Mouse (Mus musculus) c-Kit-positive CD71-positive TER-119-positive erythroid progenitor cells, embryonic 14.5 days (primary cell): ENCODE data around the gene Arhgef10l.

Source experiments
- DNase-seq: peaks from one replicate; pipeline ENCODE4 v3.0.0-alpha.2; 2013; ENCODE audit warnings: low spot score

Arhgef10l gene

DNA sequence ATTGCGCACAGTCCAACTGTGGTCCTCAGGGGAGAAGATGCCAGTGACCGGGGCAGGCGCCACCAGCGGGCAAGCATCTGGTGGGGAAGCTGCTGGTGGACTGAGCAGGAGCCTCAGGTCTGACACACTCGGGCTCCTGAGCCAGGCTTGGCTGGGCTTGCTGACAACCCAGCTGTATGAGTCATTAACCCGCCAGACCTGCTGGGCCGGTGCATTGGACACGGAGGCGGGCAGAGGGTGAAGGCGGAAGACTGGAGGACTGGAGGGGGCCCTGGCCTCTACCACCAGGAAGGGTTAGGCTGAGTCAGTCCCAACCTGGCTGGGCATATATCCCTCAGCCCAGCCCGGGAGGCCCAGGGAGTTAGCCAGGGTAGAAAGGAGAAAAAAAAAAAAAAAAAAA lies at the start of gene Arhgef10l:
Gene Arhgef10l, minus strand, starts transcription at position 253 of the 400 bp plus-strand sequence.
- no peak for DNase-seq

DNA sequence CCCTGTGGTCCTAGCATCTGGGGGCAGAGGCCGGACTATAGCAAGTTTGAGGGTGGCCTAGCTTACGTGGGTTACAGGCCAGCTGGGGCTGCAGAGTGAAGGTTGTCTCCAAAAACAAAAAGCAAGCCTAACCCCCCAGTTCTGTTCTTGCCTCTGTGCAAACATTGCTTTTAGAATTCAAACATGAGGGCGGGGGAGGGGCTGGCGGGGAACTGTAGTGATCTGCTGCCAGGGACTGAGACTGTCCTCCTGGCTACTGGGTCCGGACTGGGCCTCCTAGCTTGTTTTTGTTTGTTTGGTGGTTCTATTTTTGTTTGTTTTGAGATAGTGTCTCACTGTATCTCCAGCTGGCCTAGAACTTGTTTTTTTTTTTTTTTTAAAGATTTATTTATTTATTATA lies 48.8 kb upstream of the Arhgef10l start:
- DNase-seq, result no peak

DNA sequence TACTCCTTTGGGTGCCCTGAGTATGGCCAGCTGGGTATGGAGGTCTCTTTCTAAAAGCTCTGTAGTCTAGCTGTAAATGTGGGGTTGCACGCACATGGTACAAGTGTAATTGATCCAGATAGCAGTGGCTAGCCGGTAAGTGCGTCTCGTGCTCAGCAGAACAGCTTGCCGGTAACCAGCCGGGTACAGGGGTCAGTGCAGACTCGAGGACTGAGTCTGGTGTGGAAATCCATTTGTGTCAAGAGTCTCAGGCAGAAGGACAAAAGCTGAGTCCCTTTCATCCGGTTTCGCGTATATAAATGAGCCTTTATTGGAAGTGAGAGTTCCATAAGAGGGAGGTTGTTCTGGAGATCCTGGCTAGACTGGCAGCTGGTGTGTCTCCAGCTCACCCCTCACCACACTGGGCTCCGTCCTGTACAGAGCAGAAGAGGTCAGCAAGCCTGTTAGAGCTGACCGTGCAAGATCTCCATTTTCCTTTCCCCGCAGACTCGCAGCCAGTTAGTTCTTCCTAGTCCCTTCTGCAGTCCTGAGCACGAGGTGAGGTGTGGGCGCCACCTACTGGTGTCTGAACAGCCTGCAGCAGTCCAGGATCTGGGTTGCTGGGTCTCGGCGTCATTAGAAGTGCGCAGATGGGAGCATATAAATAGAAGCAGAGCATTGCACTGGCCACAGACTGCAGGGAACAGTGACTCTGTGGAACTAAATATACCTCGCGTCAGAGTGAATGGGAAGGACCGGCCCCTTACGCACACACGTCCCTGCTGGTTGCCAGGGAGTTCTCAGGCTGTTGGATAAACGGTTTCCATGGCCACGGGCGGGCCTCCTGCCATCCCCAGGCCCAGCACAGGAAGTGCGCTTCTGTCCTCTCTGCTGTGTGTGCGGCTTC lies 47.9 kb upstream of the Arhgef10l start:
- DNase-seq, result peak; percentile 64

DNA sequence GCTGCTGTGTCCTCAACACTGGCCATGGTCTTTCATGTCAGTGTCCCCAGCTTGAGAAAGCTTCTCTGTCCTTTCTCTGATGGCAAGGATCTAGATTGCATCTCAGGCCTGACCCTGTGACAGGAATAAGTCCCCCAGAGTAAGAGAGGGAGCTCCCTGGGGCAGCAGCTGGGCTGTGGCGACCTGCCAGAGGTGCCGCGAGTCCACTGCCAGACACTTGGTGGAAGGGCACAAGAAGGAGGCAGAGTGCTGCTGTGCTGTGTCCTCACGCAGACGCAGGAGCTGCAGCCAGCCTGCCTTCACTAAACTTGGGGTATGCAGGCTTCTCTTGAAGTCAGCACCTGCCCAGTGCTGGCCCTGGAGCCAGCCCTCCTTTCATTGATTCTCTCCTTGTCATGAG lies 45.5 kb upstream of the Arhgef10l start:
- DNase-seq, result no peak

DNA sequence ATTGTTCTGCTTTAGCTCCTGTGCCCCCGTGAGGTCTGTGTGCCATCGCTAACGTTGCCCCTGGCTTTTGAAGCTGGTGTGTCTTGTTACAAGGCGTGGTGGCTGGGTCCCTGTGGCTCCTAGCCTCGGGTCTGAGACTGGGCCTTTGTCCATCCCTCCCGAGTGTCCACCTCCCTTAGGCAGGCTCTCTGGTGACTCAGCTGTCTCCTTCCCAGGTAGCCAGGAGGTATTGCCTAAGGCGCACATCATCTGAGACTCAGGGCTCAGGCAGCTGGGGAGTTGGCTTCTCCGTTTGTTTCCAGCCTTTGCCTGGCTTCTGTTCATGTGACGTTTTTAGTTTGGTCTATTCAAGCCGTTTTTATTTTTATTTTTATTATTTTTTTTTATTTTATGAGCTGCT lies 45.0 kb upstream of the Arhgef10l start:
- no peak for DNase-seq

DNA sequence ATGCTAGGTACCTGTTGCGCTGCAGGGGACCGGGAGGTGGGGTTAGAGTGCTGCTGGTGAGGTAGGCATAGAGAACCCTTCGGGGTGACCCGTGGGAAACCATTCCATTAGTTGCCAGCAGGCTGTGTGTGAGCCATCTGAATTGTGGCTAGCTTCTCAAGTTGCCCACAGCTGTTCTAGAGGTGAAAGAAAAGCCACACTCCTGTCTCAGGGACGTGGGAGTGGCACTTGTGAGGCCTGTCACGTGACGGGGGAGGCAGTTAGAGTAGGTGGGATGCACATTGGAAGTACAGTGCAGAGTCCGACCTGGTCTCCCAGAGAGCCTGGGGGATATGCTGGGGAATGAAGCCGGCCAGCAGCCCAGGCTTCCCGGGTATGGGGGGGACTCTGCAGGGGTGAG lies 43.8 kb upstream of the Arhgef10l start:
- DNase-seq, result no peak

DNA sequence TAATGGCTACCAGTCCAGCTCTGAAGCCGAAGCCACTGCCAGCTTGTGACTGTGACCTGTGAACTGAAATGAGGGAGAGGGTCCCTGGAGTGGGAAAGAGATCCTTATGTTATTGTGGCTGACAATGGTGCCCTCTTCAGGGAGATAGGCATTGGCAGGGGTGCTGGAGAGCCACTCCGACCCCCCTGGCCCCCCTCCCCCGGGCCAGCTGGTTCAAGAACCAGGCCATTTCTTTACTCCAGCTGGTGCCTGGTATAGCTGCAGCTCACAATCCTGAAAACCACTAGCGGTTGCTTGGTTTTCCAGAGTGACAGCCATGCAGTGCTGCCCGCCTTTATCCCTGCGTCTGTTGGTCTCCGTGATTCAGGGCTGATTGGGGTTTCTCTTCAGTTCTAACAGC lies 43.3 kb upstream of the Arhgef10l start:
- DNase-seq, result no peak

DNA sequence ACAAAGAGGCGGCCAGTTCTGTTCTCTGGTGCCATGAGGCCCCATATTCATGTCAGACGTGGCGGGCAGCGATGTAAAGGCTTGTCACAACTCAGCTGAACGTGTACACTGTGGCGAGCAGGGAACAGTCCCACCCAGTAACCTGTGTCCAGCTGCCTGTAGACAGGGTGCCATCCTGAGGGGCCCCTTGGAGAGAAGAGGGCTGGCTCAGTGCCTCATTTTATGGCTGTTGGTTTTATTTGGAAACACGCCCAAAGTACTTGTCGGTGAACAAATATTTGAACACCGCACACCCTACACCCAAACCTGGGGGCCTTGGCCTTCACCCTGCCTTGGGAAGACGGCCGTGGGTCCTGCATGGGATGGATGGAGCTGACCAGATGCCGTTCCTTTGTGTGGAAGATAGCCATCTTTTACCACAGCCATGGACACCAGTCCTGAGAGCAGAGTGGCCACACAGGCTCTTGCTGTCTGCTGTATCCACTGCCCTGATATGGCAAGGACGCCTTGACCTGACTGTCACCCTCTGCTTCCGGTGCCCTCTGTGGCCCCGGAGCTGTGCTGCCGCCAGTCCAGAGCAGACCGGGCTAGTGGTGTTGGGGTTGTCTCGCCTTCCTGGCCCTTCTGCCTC lies 42.6 kb upstream of the Arhgef10l start:
- DNase-seq, result no peak

DNA sequence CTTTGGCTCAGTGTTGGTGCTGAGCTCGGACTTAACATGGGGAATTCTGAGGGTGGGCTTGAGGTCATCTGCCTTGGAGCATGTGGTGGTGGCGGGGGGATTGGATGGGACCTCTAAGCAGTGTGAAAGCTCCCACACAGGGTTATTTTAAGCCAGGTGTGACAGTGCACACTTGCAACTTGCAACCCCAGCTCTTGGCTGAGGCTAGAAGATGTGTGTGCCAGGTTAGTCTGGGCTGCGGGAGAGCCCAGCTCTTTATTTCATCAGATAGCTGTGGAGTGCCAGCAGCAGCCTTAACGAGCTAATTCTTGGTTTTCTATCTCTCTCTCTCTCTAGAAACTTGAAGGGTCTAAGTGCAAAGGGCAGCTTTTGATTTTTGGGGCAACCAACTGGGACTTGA lies 41.8 kb upstream of the Arhgef10l start:
- DNase-seq, result no peak

DNA sequence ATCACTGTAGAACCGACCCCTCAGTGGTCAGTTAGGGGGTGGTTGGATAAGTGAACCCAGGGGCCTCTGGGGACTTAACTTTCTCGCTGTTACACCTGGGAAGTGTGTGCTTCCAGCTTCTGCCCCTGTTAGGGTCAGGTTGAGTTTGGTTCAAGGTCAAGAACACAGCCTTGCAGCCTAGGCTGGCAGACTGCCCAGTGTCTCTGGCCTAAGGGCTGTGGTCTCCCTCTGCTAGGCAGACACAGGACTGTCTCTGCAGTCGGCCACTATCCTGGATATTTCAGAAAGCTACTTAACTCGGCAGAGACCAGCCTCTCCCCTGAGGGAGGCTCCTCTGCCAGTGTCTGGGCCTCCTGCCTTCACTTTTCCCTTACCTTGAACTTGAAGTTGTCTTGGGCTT lies 38.4 kb upstream of the Arhgef10l start:
- no peak for DNase-seq

DNA sequence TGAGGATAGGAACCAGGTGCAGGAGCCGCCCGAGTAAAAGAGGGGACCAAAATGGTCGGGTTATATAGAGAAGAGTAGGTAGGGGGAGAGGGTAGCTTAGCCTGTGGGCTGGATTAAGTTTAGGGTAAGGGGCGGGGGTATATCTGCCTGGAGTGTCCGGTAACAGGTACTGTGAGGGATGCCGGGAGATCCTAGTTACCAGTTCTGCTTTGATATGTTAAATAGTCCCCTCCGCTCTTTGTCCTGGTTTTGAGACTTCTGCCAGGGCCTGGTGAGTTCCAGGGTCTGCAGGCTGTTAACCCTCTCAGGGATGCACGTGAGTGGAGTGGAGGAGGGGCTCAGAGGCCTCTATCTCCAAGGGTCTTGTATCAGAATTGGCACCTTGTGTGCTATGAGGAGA lies 37.8 kb upstream of the Arhgef10l start:
- no peak for DNase-seq

DNA sequence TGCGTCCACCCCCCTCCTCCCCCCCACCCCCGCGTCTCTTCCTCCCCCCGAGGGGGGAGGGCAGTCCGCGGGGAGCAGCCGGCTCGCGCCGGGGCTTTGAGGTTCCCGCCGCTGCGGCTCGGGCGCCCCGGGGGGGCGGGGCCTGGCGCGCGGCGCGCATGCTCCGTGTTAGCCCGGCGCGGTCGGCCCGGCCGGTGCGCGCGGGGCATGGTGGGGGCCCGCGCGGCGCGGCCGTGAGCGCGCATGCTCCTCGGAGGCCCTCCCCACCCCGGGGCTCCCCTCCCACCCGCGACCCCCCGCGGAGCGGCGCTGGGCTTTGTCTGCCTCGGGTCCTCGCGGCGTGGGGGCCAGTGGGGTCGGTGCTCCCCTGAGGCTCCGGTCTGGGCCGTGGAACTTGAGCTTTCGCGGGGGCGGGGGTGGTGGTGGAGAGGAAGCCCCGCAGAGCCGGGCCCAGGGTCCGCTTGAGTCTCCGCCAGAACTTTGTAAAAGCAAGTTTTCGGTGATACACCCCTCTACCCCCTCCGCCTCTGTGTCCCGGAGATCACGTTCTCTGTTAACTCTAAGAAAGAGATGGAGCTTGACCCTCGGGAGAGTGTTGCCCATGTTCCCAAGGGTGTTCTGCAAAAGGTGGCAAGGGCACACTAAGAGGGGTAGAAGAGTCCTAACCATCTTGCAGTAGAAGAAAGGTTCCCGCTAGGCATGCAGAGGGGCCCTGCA lies 37.0 kb upstream of the Arhgef10l start:
- DNase-seq, result peak; percentile 75

DNA sequence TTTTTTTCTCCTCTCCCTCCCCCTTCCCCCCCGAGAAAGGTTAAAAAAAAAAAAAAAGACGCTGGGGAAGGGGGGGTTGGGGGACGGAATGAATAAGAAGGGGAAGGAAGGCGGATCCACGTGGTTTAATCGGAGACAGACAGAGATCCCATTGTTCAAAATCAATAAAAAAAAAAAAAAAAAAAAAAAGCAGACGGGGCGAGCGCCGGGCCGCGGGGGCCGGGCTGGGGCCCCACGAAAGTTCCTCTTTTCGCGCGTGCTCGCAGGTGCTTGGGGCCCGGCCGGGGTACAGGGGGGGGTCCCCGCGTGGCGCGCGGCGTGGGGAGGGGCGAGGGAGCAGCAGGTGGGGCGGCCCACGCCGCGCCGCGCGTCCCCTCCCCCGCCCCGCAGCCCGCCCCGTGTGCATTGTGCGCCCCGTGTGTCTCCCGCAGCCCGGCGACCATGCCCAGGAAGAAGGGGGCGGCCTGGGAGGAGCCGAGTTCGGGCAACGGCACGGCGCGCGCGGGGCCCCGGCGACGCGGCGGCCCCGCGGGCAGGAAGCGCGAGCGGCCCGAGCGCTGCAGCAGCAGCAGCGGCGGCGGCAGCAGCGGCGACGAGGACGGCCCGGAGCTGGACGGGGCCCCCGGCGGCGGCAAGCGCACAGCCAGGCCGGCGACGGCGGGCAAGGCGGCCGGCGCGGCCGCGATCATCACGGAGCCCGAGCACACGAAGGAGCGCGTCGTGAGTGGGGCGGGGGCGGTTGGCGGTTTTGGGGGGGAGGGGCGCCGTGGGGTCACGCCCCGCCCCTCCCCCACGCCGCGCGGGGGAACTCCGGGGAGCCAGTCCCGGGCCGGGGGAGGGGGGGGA lies 36.1 kb upstream of the Arhgef10l start:
- no peak for DNase-seq

DNA sequence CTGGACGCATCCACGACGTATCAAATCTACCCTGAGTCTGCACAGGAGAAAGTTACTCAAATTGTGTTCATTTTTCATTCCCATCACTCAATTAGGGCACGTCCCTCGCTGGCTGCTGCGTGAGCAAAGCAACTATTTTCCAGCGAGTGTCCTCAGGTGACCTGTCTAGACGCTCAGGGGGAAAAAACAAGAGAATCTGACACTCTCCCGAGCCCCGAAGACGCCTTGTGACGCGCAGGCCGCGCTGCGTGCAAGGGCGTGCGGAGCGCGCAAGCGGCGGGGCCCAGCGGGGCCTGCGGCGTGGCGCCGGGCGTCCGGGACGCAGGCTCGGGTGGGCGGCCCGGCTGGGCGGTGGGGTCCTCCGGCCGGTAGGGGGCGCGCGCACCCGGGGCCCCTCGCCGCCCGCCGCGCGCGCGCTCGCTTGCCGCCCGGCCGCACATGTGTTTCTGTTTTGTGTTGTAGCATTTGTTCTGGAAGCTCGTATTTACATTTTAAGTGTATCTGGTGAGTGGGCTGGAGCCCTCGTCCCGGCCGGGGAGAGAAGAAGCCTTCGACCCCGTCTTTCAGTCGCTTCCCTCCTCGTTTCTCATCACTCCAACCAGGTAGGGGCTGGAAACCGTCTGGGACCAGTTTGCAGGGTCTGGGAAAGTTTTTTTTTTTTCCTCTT lies 35.4 kb upstream of the Arhgef10l start:
- peak; percentile 70 for DNase-seq

DNA sequence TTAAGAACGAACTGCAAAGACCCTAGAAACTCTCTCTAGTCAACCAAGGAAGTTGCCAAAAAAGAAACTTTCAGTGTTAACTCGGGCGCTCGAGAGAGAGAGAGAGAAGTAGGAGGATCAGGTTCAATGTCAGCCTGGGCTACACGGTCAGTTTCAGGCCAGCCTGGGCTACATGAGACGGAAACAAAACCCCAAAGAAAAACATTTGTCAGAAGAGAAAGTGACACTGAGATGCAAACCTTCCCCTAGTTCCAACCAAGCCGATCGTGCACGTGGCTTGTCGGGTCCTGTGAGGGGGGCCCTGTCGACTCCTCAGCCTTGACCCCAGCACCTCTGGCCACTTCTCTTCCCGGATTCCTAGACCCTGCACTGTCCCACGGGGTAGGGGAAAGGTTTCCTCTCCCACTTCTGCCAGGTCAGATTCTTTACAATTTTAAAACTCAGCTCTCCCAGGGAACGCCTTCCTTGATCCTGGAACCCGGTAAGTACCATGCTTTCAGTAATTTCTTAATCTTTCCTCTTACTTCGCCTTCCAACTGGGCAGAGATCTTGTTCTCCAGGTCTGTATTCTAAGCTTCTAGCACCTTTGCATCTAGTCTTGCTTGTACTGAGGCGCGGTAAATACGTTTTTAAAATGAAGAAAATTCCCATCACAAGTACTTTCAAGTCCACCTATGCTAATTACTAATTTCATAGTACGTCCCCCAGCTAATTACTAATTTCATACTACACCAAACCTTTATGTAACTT lies 34.6 kb upstream of the Arhgef10l start, which contains the start of gene Rcc2:
Gene Rcc2, plus strand, starts transcription at position 273 of the 750 bp plus-strand sequence.
- peak; percentile 53 for DNase-seq

DNA sequence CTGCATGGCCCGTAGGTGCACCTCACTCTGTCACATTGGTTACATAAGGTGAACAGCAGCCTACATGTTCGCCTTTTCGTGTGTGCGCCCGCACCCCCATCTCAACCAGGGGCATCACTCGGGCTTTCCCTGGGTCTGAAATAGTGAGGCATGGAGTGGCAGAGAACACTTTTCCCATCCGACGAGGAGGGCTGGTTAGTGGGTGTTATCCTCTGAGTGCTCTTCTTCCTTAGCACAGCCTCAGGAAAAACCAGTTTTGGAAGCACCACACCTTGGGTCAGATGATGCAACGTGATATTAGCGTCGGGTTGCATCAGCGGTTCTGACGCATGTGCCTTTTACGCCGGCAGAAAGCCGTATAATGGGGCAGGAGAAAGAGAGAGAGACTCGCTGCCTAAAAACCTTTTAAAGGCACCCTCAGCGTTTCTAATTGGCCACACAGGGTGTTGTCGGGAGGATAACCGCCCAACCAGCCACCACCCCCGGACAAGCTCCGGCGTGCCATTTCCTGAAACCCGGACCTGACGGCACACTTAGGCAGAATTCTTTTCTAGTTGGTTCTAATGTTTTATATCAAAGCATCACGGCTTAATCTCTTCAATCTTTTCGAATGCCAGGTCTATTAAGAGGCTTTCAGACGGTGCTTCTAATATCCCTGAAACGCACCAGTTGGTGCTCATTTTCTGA lies 33.8 kb upstream of the Arhgef10l start:
- DNase-seq, result peak; percentile 86

DNA sequence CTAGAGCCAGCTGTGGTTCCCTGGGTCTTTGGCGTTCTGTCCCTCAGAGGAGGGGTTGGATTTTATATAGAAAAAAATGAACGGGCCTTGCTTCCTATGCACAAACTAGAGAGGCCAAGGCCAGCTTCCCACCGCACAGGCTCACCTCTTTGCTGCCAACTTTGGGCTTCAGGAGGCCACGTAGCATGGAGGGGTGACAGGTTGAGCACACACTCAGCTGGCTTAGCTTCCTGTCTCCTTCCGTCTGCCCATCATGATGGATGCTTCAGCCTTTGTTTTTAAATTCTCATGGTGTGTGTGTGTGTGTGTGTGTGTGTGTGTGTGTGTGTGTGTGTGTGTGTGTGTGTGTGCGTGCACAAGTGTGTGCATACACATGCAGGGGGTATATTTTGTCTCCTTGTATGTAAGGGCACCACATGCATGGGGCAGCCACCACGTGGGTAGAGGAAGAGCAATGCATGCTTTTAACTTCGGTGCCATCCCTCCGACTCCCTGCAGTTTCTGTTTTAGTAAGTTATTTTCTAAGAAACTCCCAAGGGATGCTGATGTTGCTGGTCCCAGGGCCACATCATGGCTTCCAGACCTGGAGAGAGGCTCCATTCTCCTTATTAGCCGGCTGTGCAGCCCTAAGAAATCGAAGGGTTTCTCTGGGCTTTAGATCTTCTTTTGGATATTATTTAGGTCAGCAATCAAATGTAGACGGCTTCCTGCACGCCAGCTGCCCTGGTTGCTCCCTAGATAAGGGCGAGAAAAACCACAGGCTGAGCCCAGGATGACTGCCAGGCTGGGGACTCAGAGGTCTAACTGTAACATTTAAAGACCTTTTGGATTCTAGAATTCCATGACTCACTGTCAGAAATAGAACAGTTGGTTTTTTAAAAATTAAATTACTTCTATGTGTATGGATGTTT lies 30.1 kb upstream of the Arhgef10l start:
- DNase-seq, result peak; percentile 53

DNA sequence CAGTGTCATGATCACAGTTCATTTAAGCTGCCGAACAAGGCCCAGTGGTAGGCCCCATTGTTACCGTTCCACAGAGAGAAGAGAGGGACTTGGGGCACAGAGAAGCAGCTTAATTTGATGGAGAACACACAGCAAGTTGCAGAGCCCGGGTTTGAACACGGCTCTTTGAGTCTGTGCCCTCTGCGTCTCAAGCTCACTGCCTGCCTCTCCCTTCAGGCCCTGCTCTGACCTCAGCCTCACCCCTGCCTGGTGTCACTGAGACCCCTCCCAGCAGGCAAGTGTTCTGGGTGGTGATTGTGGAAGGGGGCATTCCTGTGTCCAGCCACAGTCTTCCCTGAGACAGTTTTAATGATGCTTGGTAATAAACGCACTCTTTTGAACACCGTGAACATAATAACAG lies 29.3 kb upstream of the Arhgef10l start:
- DNase-seq, result no peak

DNA sequence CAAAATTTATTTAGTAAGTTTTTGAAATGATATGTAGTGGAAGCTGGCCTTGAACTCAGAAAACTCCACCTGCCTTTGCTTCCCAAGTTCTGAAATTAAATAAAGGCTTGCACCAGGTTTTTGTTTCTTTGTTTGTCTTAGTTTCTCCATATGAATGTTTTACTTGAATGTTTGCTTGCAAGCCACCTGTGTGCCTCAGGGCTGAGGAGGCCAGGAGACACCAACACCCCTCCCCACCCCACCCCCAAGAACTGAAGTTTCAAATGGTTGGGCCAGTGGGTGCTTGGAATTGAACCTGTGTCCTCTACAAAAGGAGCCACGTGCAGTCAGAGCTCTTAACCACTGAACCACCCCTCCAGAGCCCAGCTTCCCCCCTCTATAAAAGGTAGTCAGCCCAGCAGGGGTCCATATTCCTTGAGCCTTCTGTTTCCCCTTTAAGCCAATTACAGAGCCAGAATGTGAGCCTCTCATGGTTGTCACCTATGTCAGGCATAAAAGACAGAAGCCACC lies 28.8 kb upstream of the Arhgef10l start:
- DNase-seq, result no peak
